Comparison of ENCODE assay signal across 16 mouse cellular contexts in the genomic region with DNA sequence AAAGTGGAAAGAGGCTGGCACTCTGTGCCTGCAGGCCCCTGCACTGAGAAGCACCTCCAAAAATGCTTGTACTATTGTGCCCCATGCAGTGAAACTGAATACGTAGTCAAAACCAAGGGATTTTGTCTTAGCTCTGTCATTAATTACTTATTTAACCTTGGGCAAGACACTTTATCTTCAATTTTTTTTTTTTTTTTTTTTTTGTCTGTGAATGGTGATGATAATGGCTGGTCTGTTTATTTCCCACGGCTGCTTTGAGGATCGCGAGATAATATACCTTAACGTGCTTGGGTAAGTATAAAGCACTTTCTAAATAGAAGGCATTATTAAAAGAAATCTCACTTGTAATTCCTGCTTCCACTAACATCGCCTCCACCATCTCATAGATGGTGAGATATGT.
"Had no signal": no experiment of that assay in that cellular context is flagged by ENCODE, and none has a peak within 500 bp of the region (broad histone marks: within the 10 kb centered on the region; RNA-seq: fewer than 3 reads in every experiment).

No protein-coding gene starts in this region.

- DNase-seq: retina, postnatal 1 day; right cerebral cortex, adult 18-20 months; right cerebral cortex, postnatal 14 days; right cerebral cortex, postnatal 25 days; right cerebral cortex, postnatal 4 days; spleen, adult 18-20 months; thymus, adult 18-20 months; thymus, adult 2 months; thymus, postnatal 14 days; thymus, postnatal 25 days; thymus, postnatal 36 days; thymus, postnatal 4 days had no signal

- H3K27ac ChIP-seq: neural tube, embryonic 13.5 days; neural tube, embryonic 15.5 days; stomach, embryonic 15.5 days; stomach, postnatal 0 days had no signal

- H3K9me3 ChIP-seq: neural tube, embryonic 13.5 days; neural tube, embryonic 15.5 days; stomach, embryonic 15.5 days had no signal

- H3K4me3 ChIP-seq: neural tube, embryonic 13.5 days; neural tube, embryonic 15.5 days; stomach, embryonic 15.5 days had no signal

- H3K4me1 ChIP-seq: stomach, embryonic 15.5 days had no signal

- H3K9ac ChIP-seq: neural tube, embryonic 13.5 days; neural tube, embryonic 15.5 days; stomach, embryonic 15.5 days had no signal

- H3K27me3 ChIP-seq: neural tube, embryonic 13.5 days; neural tube, embryonic 15.5 days; stomach, embryonic 15.5 days had no signal

- H3K36me3 ChIP-seq: neural tube, embryonic 13.5 days; neural tube, embryonic 15.5 days; stomach, embryonic 15.5 days had no signal
